Mouse (Mus musculus): ENCODE results near the gene Gdf9.
"Not testable (repeated sequence)": the region's sequence is repeated elsewhere in the genome, so short reads cannot be mapped to it uniquely, and the experiment has no call there.

The Gdf9 gene

DNA sequence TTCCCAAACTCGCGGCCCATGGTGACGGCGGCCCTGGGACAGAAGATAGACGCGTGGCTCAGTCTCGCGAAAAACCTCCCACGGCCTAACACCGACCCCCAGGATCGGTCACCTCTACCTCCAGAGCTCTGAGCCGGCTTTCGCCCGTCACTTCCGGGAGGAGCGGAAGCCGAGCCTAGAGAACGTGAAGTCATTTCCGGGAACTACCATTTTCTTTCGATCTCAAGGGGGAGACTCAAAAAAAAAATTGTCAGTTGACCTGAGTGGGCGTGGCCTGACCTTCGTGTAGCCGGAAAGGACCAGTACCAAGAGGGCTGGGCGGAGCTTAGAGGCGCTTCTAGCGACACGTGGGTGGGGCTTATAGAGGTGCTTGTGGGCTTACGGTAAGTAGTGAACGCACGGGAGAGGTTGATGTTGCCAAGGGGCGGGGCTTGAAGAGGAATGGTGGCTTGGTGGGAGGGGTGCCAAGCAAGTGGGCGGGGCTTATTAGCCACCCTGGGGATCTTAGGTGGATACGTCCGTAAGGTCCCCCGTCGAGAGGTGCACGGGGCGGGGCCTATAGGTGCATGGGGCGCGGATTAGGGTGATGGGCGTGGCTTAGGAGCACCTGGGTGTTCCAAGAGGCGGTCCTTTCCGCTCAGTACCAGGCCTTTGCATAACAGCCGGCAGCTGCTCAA lies at the start of gene Gdf9, which contains the start of gene Uqcrq:
TSS of gene Gdf9 (plus strand) at position 354 of the 677 bp plus-strand sequence.
TSS of gene Uqcrq (minus strand) at position 162 of the 677 bp plus-strand sequence.
- peak; percentile 100 for DNase-seq (ENCODE audit: low spot score)

DNA sequence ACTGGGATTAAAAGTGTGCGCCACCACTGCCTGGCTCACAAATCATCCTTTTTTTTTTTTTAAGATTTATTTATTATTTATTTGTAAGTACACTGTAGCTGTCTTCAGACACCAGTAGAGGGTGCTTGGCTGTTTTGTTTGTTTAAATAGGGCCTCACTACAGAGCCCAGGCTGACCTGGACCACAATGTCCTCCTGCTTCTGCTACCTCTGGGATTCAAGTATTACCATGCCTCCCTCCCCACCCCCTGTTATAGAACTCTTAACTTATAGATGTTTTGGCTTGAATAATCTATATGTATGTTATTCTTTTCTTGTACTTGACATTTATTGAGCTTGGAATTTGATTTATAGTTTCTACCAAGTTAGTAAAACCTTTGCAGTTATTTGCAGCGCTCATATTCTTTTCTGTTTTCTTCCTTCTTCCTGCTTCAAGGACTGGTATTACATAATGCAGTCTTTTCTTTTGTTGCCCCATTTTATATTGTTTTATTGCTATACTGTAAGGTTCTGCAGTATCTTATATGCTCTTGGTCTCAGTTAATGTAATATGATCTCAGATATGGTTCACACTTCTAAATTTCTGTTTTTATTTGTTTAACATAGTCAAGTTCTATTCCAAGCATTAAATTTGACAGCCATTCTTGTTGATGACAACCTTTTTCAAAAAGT lies 46.9 kb upstream of the Gdf9 start:
- no peak for DNase-seq (ENCODE audit: low spot score)

DNA sequence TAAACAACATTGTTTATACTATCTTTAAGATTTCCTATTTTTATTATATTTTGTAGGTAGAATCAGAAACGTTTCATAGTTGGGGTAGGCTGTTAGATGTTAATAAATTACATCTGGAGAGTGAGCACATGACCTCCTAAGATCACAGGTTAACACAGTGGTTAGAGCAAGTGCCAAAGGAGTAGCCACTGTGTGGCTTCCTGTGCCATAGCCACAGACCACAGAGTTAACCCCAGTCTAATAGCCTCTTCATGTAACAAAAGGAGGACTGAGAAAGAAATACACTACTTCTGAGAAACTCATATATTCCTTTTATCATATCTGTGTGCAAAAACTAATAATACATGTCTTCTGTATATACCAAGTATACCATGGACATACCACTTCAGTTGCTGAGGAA lies 37.0 kb upstream of the Gdf9 start:
- no peak for DNase-seq (ENCODE audit: low spot score)

DNA sequence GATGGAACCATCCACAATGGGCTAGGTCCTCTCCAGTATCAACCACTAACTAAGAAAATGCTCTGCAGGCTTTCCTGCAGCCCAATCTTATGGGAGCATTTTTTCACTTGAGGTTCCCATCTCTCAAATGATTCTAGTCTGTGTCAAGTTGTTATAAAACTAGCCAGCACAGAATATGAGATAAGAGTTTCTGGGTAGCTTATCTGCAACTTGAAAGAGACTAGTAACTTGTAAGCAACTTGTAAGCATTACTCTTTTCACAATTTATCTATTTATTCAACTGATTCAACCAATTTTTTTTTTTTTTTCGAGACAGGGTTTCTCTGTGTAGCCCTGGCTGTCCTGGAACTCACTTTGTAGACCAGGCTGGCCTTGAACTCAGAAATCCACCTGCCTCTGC lies 27.2 kb upstream of the Gdf9 start:
- no peak for DNase-seq (ENCODE audit: low spot score)

DNA sequence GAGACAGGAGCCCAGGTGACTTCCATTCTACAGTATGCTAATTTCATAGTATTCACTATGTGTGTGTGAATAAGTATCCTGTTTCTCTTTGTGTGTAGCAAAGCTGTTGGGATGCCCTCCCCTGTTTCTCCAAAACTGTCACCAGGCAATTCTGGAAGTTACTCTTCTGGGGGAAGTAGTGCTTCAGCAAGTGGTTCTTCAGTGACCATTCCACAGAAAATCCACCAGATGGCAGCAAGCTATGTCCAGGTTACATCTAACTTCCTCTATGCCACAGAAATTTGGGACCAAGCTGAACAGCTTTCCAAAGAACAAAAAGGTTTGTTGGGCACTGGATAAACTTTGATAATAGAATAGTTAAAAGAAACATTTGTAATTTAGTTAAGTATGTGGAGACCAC lies 19.1 kb upstream of the Gdf9 start:
- peak; percentile 25 for DNase-seq (ENCODE audit: low spot score)

DNA sequence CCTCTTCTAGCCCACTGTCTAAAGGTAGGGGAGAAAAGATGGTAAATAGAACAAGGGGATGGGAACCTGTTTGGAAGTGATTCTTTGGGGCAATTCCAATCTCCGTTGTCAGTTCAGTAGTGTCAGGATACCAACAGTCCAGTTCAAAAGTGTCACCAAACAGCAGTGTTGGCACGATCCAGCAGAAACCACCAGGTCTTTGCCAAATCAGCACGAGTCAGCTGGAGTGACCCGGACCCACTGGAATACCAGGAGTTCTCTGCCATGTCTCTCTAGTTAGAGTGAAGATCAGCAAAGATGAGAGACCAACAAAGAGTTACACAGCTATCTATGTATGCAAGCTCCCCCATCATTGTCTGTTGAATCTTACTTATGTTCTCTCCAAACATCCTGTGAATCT lies 17.0 kb upstream of the Gdf9 start:
- no peak for DNase-seq (ENCODE audit: low spot score)

DNA sequence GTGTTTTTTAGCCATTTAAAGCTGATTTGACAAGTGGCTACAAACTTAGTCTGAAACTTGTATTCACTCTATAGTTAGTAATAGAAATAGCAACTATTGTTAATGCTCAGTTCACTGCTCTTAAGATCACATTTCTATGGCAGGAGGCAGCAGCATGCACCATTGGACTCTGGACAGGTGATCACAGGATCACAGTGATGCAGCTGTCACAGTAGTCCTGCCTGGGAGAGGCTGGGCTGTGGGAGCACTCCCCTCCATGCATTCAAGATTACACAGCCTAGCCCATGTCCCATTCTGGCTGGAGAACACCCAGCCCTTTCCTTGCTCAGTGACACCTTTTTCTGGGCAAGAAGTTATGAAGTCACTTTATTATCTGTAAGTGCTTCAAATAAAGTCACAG lies 12.8 kb upstream of the Gdf9 start:
- DNase-seq (ENCODE audit: low spot score) = no peak

DNA sequence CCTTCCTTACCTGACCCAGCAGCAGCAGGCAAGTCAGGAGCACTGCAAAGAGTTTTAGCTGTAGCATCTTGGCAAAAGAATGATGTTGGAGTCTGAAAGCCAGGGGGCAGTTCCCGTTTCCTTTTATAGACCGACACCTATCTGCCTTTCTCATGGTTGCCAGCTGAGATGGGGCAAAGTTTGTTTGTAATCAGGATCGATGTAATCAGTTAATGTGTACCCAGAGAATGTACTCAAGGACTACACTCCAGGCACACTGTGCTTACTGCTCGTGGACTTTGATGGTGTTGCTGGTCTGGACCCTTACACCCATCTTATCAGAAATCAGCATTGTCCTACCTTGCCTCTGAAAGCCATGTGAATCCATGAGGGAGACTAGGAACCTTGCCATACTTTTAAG lies 7.8 kb upstream of the Gdf9 start, which contains the start of gene Leap2:
TSS of gene Leap2 (minus strand) at position 135 of the 400 bp plus-strand sequence.
- no peak for DNase-seq (ENCODE audit: low spot score)

DNA sequence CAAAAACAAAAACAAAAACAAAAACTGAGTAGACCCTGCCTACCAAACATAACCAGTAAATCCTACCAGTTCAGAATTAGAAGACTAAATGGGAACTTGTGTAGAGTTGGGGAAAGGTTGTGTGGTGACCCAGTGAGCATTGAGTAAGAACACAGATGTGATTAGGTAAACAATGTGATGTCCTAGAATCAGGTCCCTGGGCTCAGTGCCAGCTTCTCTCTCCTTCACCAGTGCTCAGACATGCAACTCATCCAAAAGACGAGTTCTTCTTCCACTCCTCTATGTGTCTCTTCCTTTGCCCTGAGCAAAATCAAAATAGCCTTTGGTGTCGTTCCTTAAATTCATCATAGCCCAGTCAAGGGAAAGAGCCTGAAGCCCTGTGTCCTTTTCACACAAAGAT lies 6.0 kb upstream of the Gdf9 start:
- no peak for DNase-seq (ENCODE audit: low spot score)

DNA sequence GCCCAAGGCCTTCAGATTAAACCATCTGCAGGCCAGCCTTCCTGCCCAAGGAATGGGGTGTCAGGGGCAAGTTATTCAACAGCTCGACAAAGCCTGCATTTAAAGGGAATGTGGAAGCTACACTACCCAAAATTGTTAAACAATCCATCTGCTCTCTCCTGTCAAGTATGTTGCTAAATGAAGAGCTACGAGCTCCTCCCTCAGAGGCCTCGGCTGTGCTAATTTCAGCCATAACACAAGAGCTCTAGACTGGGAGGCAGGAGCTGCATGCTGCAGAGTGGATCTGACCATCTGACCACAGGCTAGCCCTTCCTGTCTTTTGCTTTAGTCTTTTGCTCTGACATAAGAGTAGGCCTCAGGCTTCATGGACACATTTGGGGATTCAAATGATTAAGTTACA lies 5.6 kb upstream of the Gdf9 start:
- DNase-seq (ENCODE audit: low spot score) = no peak

DNA sequence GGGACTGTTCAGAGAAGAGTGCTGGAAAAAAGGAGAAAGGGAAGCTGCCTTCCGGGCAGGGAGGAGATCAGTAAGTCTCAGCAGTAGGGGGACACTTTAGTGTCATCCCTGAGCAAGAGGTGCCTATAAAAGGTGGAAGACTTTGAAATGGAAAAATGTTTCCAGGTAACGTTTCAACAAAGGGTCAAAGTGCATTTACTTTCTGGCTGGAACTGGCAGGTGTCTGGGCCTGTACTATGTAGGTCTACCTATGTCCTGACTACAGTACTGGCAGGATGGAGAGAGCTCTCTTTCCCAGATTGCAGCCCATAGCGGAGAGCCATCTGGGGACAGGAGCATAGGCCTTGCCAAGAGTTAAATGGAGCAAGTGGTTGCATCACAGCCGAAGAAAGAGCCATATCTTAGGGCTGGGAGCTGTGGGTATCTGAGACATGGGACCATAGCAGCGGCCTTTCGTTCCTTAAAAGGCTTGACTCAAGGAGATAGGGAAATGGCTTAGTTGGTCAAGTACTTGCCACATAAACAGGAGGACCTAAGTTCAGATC lies 5.0 kb upstream of the Gdf9 start:
- no peak for DNase-seq (ENCODE audit: low spot score)

DNA sequence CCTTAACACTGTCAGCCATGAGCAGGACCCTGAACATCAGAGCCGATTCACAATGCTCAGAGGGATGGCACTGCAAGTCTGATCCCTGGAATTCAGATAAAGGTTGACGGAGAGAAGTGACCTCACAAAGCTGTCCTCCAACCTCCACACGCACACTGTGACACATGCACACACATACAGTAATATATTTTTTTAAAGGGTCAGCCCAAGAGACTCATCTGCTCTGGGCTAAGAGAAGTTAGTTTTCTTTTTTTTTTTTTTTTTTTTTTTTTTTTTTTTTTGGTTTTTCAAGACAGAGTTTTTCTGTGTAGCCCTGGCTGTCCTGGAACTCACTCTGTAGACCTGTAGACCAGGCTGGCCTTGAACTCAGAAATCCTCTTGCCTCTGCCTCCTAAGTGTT lies 3.9 kb upstream of the Gdf9 start:
- not testable (repeated sequence) for DNase-seq (ENCODE audit: low spot score)

DNA sequence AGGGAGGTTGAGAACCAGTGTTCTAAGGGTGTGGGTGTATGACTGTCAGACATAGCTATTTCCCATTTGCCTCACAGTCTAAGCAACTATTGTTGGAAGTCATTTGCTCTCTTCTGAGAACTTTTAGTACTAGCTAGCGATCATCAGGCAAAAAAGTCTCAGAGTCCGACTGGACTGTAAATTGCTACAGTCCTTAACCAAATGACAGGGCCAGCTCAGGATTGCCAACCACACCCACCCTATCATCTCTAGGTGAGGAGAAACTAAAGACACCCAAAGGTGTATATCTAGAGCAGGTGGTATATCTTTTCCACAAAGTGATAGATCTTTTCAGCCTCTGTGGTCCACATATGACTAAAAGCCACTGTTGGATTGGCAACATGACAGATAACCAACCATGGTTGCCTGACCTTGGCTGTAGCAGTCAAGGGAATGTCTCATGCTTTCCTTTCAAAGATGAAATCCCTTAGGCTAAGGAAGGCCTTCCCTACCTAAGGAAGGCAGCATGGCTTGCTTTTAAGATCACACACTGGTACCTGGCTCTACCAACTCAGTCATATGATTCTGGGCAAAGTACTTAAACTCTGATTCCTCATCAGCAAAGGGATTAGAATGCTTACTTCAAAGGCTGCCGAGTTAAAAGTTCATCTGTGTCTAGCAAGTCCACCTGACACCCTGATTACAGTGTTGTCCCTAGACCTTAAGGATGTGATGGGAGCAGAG lies 2.7 kb upstream of the Gdf9 start:
- no peak for DNase-seq (ENCODE audit: low spot score)

DNA sequence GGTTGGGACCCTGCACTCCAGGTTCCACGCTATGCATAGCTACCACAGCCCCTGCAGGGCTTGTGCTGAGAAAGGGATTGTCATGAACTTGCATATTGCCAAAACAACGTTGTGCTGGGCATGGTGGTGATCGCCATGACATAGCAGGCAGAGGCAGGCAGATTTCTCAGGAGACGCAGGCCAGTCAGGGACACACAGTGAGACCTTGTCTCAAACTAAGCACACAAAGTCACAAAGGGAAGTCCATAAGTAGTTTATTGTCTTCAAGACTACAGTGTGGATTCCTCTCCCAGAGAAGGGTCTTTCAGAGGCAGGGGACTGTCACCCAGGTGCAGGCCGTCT lies 2.1 kb upstream of the Gdf9 start:
- DNase-seq (ENCODE audit: low spot score) = no peak

DNA sequence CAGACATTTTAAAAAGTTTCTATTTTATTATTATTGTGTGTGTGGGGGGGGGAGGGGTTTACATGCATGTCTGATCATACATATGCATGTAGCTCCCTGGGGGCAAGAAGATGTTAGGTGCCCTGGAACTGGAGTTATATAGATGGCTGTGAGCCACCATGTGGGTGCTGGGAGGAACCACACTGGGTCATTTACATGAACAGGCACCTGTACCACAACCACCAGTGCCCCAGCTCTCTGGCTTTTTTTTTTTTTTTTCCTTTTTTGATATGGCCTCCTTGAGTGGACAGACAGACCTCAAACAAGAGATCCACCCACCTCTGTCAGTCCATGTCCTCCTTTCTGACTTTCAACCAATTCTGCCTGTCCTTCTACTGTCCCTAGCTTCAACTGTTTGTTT lies 1.6 kb upstream of the Gdf9 start:
- DNase-seq (ENCODE audit: low spot score) = no peak

DNA sequence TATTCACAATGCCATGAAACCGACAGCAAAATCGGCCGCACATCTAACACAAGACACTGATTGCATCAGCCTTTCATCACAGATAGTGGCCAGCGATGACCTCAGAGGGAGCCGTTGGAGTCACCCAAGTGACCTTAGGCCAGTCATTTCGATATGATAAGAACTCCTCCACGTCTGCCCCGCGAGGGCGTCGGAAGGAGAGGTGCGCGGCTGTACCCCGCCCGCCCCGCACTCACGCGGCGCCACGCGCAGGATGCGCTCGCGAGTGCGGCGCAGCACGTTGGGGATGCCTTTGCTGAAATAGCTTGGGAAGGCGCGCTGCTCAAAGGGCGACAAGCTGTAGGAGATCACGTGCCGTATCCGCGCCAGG lies 538 bp upstream of the Gdf9 start:
- DNase-seq (ENCODE audit: low spot score) = no peak

DNA sequence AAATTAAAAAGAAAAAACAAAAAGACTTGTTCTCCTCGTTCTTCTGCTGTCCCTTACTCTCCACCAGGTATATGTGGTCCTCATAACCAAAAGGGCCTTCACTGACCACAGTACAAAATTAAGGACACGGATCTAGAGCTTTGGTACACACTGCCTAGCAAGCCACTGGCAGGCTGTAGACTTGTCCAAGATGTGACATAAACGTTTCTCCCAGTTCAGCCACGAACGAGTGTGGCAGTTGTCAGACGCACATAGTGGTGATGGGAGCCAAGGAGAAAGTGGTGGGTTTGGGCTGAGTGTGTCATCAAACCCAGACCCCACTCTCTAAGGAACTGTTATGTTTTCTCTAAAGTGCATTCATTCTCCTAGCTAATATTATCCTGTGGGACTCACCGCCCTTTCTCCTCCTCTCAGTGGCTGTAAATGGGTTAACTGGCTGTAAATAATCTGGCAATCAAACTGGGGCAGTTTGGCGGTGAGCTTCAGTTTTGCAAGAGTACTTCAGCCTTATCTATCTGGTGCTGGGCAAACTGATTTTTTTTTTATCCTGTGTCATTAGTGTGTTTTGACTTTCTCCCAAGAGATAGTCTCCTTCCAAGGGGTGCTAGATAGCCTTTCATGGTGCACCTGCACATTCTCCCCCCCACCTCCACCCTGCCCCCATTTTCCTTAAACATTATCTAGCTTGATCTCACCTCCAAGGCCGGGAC lies 679 bp downstream of the Gdf9 start:
- peak; percentile 31 for DNase-seq (ENCODE audit: low spot score)

DNA sequence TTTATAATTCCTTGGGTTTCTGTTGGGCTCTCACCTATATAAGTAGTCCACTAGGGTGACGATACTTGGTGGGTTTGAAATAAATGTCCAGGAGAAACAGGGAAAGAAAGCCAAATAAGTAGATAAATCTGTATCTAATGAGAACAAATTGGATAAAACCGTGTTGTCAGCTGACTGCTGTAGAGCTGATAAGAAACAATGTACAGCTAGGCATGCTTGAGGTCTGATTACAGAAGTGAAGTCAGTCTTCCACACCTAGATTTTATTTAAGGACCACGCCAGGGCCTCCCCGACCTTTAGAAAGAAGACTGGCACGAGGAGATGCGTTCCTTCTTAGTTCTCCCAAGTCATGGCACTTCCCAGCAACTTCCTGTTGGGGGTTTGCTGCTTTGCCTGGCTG lies 2.2 kb downstream of the Gdf9 start:
- no peak for DNase-seq (ENCODE audit: low spot score)

DNA sequence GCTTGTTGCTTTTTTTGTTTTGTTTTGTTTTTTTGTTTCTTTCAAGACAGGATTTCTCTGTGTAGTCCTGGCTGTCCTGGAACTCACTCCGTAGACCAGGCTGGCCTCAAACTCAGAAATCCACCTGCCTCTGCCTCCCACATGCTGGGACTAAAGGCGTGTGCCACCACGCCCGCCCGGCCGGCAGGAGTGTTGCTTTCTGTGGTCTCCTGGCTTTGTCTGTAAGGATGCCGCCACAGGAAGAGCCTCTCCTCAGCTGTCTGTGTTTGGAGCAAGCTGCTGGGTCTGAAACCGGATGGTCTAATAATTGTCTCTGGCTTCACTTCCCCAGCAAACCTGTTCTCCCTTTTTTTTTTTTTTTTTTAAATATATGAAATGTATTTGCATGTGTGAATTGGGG lies 4.7 kb downstream of the Gdf9 start:
- DNase-seq (ENCODE audit: low spot score) = no peak

DNA sequence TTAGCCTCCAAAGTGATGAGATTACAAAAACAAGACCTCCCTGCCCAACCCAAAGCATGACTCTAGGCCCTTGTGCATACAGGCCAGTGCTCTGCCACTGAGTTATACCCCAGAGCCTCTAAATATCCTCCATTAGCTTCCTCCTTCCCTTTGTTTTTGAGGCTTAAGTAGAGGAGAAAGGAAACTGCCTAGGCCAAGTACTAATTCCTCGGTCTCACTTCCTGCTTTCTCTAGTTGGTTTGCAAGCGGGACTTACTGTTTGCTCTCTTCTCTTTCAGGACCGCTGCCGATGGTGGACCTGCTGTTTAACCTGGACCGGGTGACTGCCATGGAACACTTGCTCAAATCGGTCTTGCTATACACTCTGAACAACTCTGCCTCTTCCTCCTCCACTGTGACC lies 5.5 kb downstream of the Gdf9 start:
- no peak for DNase-seq (ENCODE audit: low spot score)

DNA sequence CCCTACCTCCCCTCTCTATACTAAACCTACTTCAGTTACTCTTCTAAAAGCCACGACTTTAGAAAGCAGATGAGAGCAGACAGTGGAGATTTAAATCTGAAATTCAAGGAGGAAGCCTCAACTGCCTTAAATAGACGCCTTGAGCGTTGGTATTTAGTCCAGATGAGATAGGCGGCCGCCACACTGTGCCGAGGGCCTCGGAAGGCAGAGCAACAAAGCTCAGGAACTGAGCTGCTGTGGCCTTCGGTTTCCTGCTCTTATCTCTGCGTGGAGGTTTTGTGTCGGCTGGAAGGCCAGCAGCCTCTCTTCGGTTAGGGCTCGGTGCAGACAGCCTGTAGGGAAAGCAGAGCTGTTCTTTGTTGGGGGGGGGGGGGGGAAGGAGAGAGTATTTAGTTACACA lies 11.1 kb downstream of the Gdf9 start:
- DNase-seq (ENCODE audit: low spot score) = no peak

DNA sequence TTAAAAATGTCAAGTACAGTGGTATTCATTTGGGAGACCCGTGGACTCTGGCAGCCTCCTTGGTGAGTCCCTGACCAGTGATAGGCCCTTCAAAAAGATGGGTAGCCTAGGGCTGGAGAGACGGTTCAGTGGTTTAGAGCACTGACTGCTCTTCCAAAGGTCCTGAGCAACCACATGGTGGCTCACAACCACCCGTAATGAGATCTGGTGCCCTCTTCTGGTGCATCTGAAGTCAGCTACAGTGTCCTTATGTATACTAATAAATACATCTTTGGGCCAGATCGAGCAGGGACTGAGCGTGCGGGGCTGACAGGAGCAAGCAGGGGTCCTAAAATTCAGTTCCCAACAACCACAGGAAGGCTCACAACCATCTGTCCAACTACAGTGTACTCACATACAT lies 13.0 kb downstream of the Gdf9 start:
- DNase-seq (ENCODE audit: low spot score) = peak; percentile 57

DNA sequence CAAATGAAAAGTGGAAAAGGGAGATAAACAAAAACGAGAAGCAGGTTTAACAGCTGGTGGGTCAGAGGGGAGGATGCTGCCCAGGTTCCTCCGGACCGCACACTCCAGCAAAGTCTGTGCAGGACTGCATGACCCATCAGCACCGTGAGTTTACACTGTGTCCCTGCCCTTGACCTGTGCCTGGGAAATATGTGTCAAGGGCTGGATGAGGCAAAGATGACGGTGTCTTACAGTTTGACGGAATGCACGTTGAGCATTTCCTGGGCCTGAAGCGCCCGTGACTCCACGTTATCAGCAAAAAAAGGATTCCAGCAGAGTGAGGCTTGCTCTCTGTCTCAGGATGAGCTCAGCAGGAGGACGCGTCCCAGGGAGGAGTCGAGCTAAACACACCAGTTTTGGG lies 14.7 kb downstream of the Gdf9 start:
- DNase-seq (ENCODE audit: low spot score) = no peak
